Mouse (Mus musculus) myocyte (in vitro differentiated cells): ENCODE results near the gene Hist1h3h. TPM values are rescaled to one million over a fixed set of nuclear protein-coding genes. Genes with fewer than 3 reads are reported as not detected.
"Not testable (repeated sequence)": the region's sequence is repeated elsewhere in the genome, so short reads cannot be mapped to it uniquely, and the experiment has no call there.

Source experiments
- H3K27me3 ChIP-seq: one replicate; pipeline ENCODE4 v1.6.1; 2011; ENCODE audit not compliant: control insufficient read depth, insufficient read depth, insufficient read length
- H3K36me3 ChIP-seq: one replicate; pipeline ENCODE4 v1.6.1; 2011; ENCODE audit not compliant: control insufficient read depth, insufficient read depth
- H3K4me2 ChIP-seq: one replicate; pipeline ENCODE4 v1.6.1; 2011; ENCODE audit warnings: low read depth, control low read depth
- H3K4me3 ChIP-seq: one replicate; pipeline ENCODE4 v1.5.1; 2011; ENCODE audit warnings: mild to moderate bottlenecking, control low read depth, moderate library complexity
- H3K79me2 ChIP-seq: one replicate; pipeline ENCODE4 v1.6.1; 2011; ENCODE audit not compliant: control insufficient read depth, insufficient read depth
- H3ac ChIP-seq: one replicate; pipeline ENCODE4 v1.6.1; 2011; ENCODE audit not compliant: control insufficient read depth, insufficient read length
- CEBPB ChIP-seq: IDR thresholded peaks from 2 replicates; pipeline ENCODE4 v1.6.1; 2011; ENCODE audit warnings: mild to moderate bottlenecking, moderate library complexity; ENCODE audit not compliant: poor library complexity, insufficient read depth, severe bottlenecking
- E2F4 ChIP-seq: IDR thresholded peaks from one replicate; pipeline ENCODE4 v1.6.1; 2011; ENCODE audit warnings: mild to moderate bottlenecking, control low read depth, moderate library complexity; ENCODE audit not compliant: insufficient read depth
- MAX ChIP-seq: IDR thresholded peaks from one replicate; pipeline ENCODE4 v1.6.1; 2011; ENCODE audit warnings: low read depth, mild to moderate bottlenecking, control low read depth
- MYOD1 ChIP-seq, 3 experiments: IDR thresholded peaks; one replicate each; pipeline ENCODE4 v1.6.1; 2011; ENCODE audit warnings: control low read depth in 2 of 3, low read depth in 2 of 3, mild to moderate bottlenecking in 2 of 3, moderate library complexity in 1 of 3; ENCODE audit not compliant: insufficient read length in 2 of 3, control insufficient read depth in 1 of 3
- MYOG ChIP-seq, 3 experiments: IDR thresholded peaks; one replicate each; pipeline ENCODE4 v1.6.1; 2011; ENCODE audit warnings: control low read depth in 2 of 3, low read depth in 2 of 3, mild to moderate bottlenecking in 2 of 3; ENCODE audit not compliant: insufficient read length in 2 of 3, control insufficient read depth in 1 of 3, insufficient read depth in 1 of 3
- POLR2A ChIP-seq: IDR thresholded peaks from one replicate; pipeline ENCODE4 v1.6.1; 2011; ENCODE audit warnings: low read depth, mild to moderate bottlenecking, control low read depth, moderate library complexity; ENCODE audit not compliant: insufficient read length
- POLR2AphosphoS2 ChIP-seq: IDR thresholded peaks from one replicate; pipeline ENCODE4 v1.6.1; 2011; ENCODE audit warnings: low read depth, control low read depth; ENCODE audit not compliant: insufficient read length
- REST ChIP-seq: IDR thresholded peaks from one replicate; pipeline ENCODE4 v1.6.1; 2011; ENCODE audit warnings: mild to moderate bottlenecking, control low read depth, moderate library complexity; ENCODE audit not compliant: insufficient read depth, insufficient read length
- SRF ChIP-seq: IDR thresholded peaks from one replicate; pipeline ENCODE4 v1.6.1; 2011; ENCODE audit warnings: low read depth; ENCODE audit not compliant: control insufficient read depth, insufficient read length
- TCF12 ChIP-seq: IDR thresholded peaks from one replicate; pipeline ENCODE4 v1.6.1; 2011; ENCODE audit warnings: mild to moderate bottlenecking, control low read depth; ENCODE audit not compliant: poor library complexity, insufficient read depth, severe bottlenecking
- TCF3 ChIP-seq: IDR thresholded peaks from one replicate; pipeline ENCODE4 v1.6.1; 2011; ENCODE audit warnings: low read depth, control low read depth; ENCODE audit not compliant: insufficient read length
- USF1 ChIP-seq: IDR thresholded peaks from one replicate; pipeline ENCODE4 v1.6.1; 2011; ENCODE audit warnings: low read depth, mild to moderate bottlenecking, control low read depth, moderate library complexity
- polyA plus RNA-seq: library from polyadenylated mRNA; unstranded; fragments of >200 nt; fragmentation: generic; extraction: Trizol; gene quantifications from one replicate; pipeline ENCODE4 v1.2.1, GENCODE M21; 2012; ENCODE audit warnings: missing spikeins

Gene Hist1h3h
- polyA plus RNA-seq, 1 experiment = 9.0 TPM

DNA sequence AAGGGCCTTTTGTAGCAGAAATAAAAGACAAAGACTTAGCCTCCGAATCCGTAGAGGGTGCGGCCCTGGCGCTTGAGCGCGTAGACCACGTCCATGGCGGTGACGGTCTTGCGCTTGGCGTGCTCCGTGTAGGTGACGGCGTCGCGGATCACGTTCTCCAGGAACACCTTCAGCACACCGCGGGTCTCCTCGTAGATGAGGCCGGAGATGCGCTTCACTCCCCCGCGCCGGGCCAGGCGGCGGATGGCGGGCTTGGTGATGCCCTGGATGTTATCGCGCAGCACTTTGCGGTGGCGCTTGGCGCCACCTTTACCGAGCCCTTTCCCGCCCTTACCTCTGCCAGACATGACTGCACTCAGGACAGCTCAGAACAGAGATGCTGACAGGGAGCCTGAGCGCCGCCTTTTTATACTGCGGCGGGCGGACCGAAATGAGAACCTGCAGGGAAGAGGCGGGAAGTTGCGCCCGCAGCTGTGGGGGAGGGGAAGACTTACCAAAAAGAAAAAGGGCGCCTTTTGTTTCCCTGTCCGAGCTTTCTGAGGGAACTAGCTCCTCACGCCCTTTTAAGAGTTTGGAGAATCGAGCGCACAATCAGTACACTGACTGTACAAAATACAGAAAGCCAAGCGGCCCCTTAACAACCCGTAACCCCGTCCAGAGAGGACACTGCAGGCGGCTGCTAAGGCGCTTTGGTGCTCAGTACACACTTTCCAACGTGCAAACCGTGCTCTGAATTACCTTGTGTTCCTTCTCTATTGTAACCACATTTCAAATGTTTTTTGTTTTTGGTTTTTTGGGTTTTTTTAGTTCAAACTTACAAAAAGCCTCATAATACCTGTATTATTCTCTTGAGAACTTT lies 32.9 kb downstream of the Hist1h3h start, which contains the start of gene Hist1h4k:
Hist1h4k (minus strand) TSS at position 347 of the 859 bp plus-strand sequence.
- not testable (repeated sequence) for H3K27me3 ChIP-seq, H3K36me3 ChIP-seq, H3ac ChIP-seq
- H3K4me3 ChIP-seq = peak within 1 kb of the TSS; percentile 43
- peak; percentile 69 for TF ChIP-seq E2F4
- TF ChIP-seq POLR2AphosphoS2 = peak; percentile 92
- peak; percentile 80 for TF ChIP-seq POLR2A
- peak within 1 kb of the TSS; percentile 82 for H3K4me2 ChIP-seq
- peaks cover 23% of the 10 kb centered on the region for H3K79me2 ChIP-seq

DNA sequence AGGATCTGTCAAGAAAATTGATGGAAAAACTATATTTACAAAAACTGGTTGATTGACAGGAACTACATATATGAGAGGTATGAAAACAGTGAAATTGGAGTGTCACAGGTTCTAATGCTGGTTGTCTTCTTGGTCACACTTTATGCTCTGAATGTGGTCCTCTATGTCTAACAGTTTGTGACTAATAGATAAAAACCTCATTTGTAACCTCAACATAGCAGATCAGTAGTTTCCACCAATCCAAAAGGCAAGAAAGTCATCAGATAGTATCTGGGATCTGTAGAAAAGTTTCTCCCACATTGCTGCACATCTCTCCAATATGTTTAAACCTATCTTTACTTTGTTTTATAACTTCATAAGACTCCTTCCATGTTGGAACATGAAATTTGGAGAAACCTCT lies 34.0 kb downstream of the Hist1h3h start:
- Histone ChIP-seq H3K36me3 (no peaks in the 10 kb centered on the region), H3K4me2 (peak overlapping the region; percentile 74), H3K27me3 (no peaks in the 10 kb centered on the region), H3K4me3 (peak overlapping the region; percentile 43), H3ac (no peak overlapping the region), H3K79me2 (peaks cover 22% of the 10 kb centered on the region)
- no peak for TF ChIP-seq USF1
- no peak for TF ChIP-seq SRF
- no peak for TF ChIP-seq MYOG (IDR thresholded peaks at IDR 0.05; ENCODE audit: control insufficient read depth in 1 of 3, insufficient read depth in 1 of 3, insufficient read length in 2 of 3, low read depth in 2 of 3)
- no peak for TF ChIP-seq MAX
- no peak for TF ChIP-seq E2F4
- TF ChIP-seq REST = no peak
- no peak for TF ChIP-seq TCF3
- no peak for TF ChIP-seq POLR2AphosphoS2
- TF ChIP-seq TCF12 = no peak
- TF ChIP-seq MYOD1 (IDR thresholded peaks at IDR 0.05; ENCODE audit: control insufficient read depth in 1 of 3, insufficient read length in 2 of 3, low read depth in 2 of 3) = no peak
- TF ChIP-seq POLR2A = no peak
- TF ChIP-seq CEBPB = no peak

DNA sequence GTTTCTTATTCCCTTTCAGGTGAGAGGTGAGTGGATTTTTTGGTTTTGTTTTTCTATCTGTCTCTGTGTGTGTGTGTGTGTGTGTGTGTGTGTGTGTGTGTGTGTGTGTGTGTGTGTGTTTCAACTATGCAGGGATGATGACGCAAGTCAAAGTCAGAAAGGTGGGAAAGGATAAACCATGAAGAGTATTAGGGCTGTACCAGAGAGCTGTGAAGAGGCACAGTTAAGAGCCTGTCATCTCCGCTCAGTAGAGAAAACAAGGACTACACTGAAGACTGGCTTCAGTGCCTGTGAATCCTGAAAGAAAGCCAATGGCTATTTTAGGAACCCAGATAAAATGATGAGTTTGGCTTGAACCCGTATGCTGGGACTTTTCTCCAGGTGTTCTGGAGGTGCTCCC lies 34.4 kb downstream of the Hist1h3h start:
- peak overlapping the region; percentile 74 for H3K4me2 ChIP-seq
- no peak overlapping the region for H3ac ChIP-seq
- no peaks in the 10 kb centered on the region for H3K36me3 ChIP-seq
- no peak overlapping the region for H3K4me3 ChIP-seq
- TF ChIP-seq POLR2AphosphoS2 (no peak), CEBPB (0 out of 2 replicates have a peak, but pooled peaks have one; percentile 38), MYOD1 (IDR thresholded peaks at IDR 0.05; ENCODE audit: control insufficient read depth in 1 of 3, insufficient read length in 2 of 3, low read depth in 2 of 3) (no peak), REST (no peak), USF1 (no peak), MAX (no peak)
- peaks cover 18% of the 10 kb centered on the region for H3K79me2 ChIP-seq
- no peaks in the 10 kb centered on the region for H3K27me3 ChIP-seq

DNA sequence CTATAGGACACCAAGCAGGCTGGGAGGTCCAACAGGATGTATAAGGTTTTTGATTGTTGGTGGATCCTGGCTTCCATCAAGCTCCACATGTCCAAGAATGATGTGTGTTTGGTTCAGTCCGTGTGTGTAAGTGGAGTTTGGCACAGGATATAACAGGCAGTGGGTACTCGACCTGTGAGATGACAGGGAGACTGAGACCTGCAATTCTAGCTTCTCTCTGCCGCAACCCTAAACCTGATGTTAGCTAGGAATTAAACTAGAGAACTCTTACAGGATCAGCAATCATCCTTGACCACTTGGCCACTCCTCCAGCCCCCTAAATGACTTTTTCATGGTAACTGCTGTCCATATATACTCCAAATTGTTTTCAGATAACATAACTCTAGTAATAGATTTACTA lies 34.9 kb downstream of the Hist1h3h start:
- H3K4me2 ChIP-seq = peak overlapping the region; percentile 74
- no peaks in the 10 kb centered on the region for H3K27me3 ChIP-seq
- TF ChIP-seq REST (no peak), MAX (no peak), POLR2A (no peak), MYOD1 (IDR thresholded peaks at IDR 0.05; ENCODE audit: control insufficient read depth in 1 of 3, insufficient read length in 2 of 3, low read depth in 2 of 3) (no peak), TCF3 (no peak), E2F4 (no peak), TCF12 (no peak), SRF (no peak), USF1 (no peak), CEBPB (no peak), MYOG (IDR thresholded peaks at IDR 0.05; ENCODE audit: control insufficient read depth in 1 of 3, insufficient read depth in 1 of 3, insufficient read length in 2 of 3, low read depth in 2 of 3) (no peak), POLR2AphosphoS2 (no peak)
- H3ac ChIP-seq = no peak overlapping the region
- H3K36me3 ChIP-seq = no peaks in the 10 kb centered on the region
- peaks cover 18% of the 10 kb centered on the region for H3K79me2 ChIP-seq
- H3K4me3 ChIP-seq = peak overlapping the region; percentile 24

DNA sequence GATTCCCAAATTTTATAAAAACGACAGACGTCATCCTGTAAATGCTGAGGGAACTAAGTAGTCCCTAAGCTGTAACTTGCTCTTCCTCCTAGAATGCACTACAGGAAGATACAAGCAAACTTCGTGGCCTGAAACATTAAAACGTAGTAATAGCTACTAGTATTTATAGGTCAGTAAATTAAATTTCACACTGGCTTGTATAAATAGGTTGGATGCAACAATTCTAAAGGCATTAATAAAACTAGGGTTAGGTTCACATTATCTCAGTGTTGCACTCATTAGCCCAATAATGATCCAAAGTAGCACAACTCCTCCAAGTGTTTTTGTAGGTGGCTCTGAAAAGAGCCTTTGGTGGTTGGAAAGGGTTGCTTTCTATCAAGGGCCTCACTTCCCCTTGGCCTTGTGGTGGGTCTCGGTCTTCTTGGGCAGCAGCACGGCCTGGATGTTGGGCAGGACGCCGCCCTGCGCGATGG lies 35.6 kb downstream of the Hist1h3h start:
- peaks cover 16% of the 10 kb centered on the region for H3K79me2 ChIP-seq
- no peak for TF ChIP-seq MAX
- TF ChIP-seq POLR2A = no peak
- TF ChIP-seq E2F4 = no peak
- no peak for TF ChIP-seq MYOG (IDR thresholded peaks at IDR 0.05; ENCODE audit: control insufficient read depth in 1 of 3, insufficient read depth in 1 of 3, insufficient read length in 2 of 3, low read depth in 2 of 3)
- peak overlapping the region; percentile 24 for H3K4me3 ChIP-seq
- H3K4me2 ChIP-seq = peak overlapping the region; percentile 74
- no peaks in the 10 kb centered on the region for H3K27me3 ChIP-seq
- no peaks in the 10 kb centered on the region for H3K36me3 ChIP-seq
- H3ac ChIP-seq = no peak overlapping the region
